Mouse (Mus musculus) heart, embryonic 11.5 days (tissue): Measurements from ENCODE around the gene Car10. TPM values are rescaled to one million over a fixed set of nuclear protein-coding genes. Genes with fewer than 3 reads are reported as not detected.

Experiments used
- ATAC-seq: fragments of 200-750 bp; cut with Nextera tagmentation; replicated peaks from 2 replicates; pipeline ENCODE4 v1.8.0; 2017; ENCODE audit warnings: moderate library complexity; ENCODE audit not compliant: insufficient number of reproducible peaks, low FRiP score, low TSS enrichment
- H3K27ac ChIP-seq: fragments of 300-500 bp; sonication (generic); 2 replicates; pipeline ENCODE4 v1.5.1; 2014; ENCODE audit warnings: mild to moderate bottlenecking, low read depth, low read length
- H3K27me3 ChIP-seq: fragments of 300-500 bp; sonication (generic); 2 replicates; pipeline ENCODE4 v1.6.1; 2014; ENCODE audit warnings: mild to moderate bottlenecking, low read length, mixed read lengths; ENCODE audit not compliant: control insufficient read depth, insufficient read depth
- H3K36me3 ChIP-seq: fragments of 300-500 bp; sonication (generic); 2 replicates; pipeline ENCODE4 v1.6.1; 2014; ENCODE audit warnings: mild to moderate bottlenecking, low read length, moderate library complexity, mixed read lengths; ENCODE audit not compliant: control insufficient read depth, insufficient read depth
- H3K4me1 ChIP-seq: fragments of 300-500 bp; sonication (generic); 2 replicates; pipeline ENCODE4 v1.6.1; 2014; ENCODE audit warnings: low read length; ENCODE audit not compliant: control insufficient read depth, insufficient read depth
- H3K4me2 ChIP-seq: fragments of 300-500 bp; sonication (generic); 2 replicates; pipeline ENCODE4 v1.6.1; 2014; ENCODE audit warnings: mild to moderate bottlenecking, moderate library complexity
- H3K4me3 ChIP-seq: fragments of 300-500 bp; sonication (generic); 2 replicates; pipeline ENCODE4 v1.5.1; 2014; ENCODE audit warnings: low read depth, low read length
- H3K9ac ChIP-seq: fragments of 300-500 bp; sonication (generic); 2 replicates; pipeline ENCODE4 v1.6.1; 2014; ENCODE audit warnings: mild to moderate bottlenecking, low read depth, low read length, moderate library complexity
- H3K9me3 ChIP-seq: fragments of 300-500 bp; sonication (generic); replicated peaks from 2 replicates; pipeline ENCODE4 v1.6.1; 2016; ENCODE audit warnings: low read length; ENCODE audit not compliant: control insufficient read depth
- WGBS: fragments of 180-500 bp; shearing (Covaris S2); extraction: QIAGEN DNeasy Blood & Tissue Kit; methylation state at CpG from one replicate; pipeline ENCODE4 v1.1.7; 2014; ENCODE audit not compliant: insufficient replicate concordance; 5-methylcytosine and 5-hydroxymethylcytosine counted together
- polyA plus RNA-seq: library from polyadenylated mRNA; unstranded; fragments of >200 nt; fragmentation: Nextera tagmentation; extraction: Ambion mirVana; gene quantifications from 2 replicates; pipeline ENCODE4 v1.2.1, GENCODE M21; 2014

Gene Car10
- polyA plus RNA-seq, 1 experiment from 2014 or later, result 0.44 TPM

DNA sequence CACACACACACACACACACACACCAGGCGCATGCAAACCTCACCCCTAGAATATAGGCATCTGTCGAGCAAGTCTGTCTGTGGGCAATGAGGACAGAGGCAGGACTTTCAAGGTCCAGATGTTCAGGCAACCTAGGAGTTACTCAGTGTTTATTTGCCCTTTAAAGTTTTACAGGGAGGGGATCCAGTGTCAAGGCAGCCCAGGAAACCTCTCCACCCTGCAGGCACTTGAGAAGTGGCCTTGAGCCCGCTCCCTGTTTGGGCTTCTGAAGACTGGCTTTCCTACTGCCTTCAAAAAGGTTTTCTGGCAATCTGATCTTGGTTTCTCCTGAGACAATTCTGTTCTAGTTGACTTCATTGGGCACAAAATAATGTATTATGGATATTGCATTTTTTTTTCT is 428.1 kb downstream of the Car10 start:
- H3K4me1 ChIP-seq, result no peaks in the 10 kb centered on the region
- H3K9ac ChIP-seq, result no peak overlapping the region
- H3K4me2 ChIP-seq, result no peak overlapping the region
- no peaks in the 10 kb centered on the region for H3K9me3 ChIP-seq
- no peak for ATAC-seq
- 82% methylated on average over 3 of the region's 3 CpGs for WGBS
- no peaks in the 10 kb centered on the region for H3K36me3 ChIP-seq
- no peak overlapping the region for H3K4me3 ChIP-seq
- no peaks in the 10 kb centered on the region for H3K27me3 ChIP-seq
- H3K27ac ChIP-seq, result no peak overlapping the region

DNA sequence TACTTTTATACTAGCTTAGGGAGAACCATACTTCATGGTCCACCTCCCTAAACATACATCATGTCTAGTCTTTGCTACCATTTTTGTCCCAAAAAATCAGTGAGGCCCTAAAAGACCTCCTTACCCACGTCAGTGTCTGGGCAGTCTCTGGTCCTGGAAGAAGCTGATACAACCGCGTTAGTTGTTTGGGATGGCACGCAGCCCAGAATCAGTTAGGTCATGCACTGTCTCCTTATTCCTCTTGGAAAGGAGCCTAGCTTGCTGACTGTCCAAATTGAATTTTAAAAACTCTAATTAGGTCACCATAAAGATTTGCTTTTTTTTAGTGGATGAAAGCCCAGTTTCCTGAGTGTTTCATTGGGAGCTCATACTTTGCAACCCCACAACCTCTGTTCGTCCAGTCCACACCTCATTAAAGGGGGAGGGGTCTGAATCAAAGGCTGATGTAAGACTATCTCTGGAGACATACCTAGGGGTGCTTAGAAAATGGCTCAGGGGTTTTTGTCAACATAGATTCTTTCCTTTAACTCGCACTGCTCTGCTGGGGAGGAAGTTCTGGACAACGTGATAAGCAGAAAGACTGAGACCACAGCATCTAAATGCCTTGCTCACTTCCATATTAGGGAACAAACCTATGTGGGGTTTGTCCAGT is 433.3 kb downstream of the Car10 start:
- H3K27me3 ChIP-seq, result no peaks in the 10 kb centered on the region
- H3K36me3 ChIP-seq, result no peaks in the 10 kb centered on the region
- no peaks in the 10 kb centered on the region for H3K4me1 ChIP-seq
- peak; percentile 62 for ATAC-seq
- 38% methylated on average over 7 of the region's 7 CpGs for WGBS
- no peak overlapping the region for H3K9ac ChIP-seq
- H3K9me3 ChIP-seq, result no peaks in the 10 kb centered on the region
- no peak overlapping the region for H3K4me3 ChIP-seq
- no peak overlapping the region for H3K4me2 ChIP-seq
- H3K27ac ChIP-seq, result no peak overlapping the region

GRCm38 (mm10) chr11:93536244-93536643 is 438.4 kb downstream of the Car10 start:
- no peak overlapping the region for H3K27ac ChIP-seq
- H3K27me3 ChIP-seq, result no peaks in the 10 kb centered on the region
- ATAC-seq, result no peak
- no peaks in the 10 kb centered on the region for H3K4me1 ChIP-seq
- no peak overlapping the region for H3K4me2 ChIP-seq
- no peak overlapping the region for H3K4me3 ChIP-seq
- 70% methylated on average over 6 of the region's 6 CpGs for WGBS
- H3K36me3 ChIP-seq, result no peaks in the 10 kb centered on the region
- H3K9ac ChIP-seq, result no peak overlapping the region
- H3K9me3 ChIP-seq, result no peaks in the 10 kb centered on the region

- no peak overlapping the region for H3K4me2 ChIP-seq
- no peak overlapping the region for H3K27ac ChIP-seq
- WGBS, result 51% methylated on average over 5 of the region's 5 CpGs
- no peak overlapping the region for H3K4me3 ChIP-seq
- no peak for ATAC-seq
- H3K9me3 ChIP-seq, result no peaks in the 10 kb centered on the region
- no peaks in the 10 kb centered on the region for H3K4me1 ChIP-seq
- H3K27me3 ChIP-seq, result no peaks in the 10 kb centered on the region
- H3K36me3 ChIP-seq, result no peaks in the 10 kb centered on the region
- H3K9ac ChIP-seq, result no peak overlapping the region
These were observed 451.1 kb downstream of the Car10 start for GRCm38 (mm10) chr11:93548904-93549303.

DNA sequence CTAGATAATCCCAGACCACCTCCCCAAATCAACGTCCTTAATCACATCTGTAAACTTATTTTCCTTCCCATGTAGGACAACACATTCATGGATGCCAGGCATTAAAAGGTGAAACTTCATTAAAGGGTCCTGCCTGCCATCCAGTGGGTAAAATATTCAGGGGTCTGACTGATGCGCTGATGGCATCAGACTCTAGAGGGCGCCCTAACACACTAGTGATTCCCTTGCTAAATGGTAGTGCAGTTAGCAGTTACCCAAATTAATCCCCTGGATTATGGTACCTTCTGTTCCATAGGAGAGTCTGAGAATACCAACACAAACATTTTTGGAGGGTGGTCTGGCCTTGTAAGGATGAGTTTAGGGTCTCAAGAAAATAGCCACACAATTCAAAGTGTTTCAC is 453.1 kb downstream of the Car10 start:
- Histone ChIP-seq H3K27ac (no peak overlapping the region), H3K4me2 (no peak overlapping the region), H3K4me1 (no peaks in the 10 kb centered on the region), H3K9ac (no peak overlapping the region), H3K4me3 (no peak overlapping the region), H3K36me3 (no peaks in the 10 kb centered on the region), H3K27me3 (no peaks in the 10 kb centered on the region), H3K9me3 (no peaks in the 10 kb centered on the region)
- ATAC-seq, result no peak
- 4% methylated on average over 3 of the region's 3 CpGs for WGBS

DNA sequence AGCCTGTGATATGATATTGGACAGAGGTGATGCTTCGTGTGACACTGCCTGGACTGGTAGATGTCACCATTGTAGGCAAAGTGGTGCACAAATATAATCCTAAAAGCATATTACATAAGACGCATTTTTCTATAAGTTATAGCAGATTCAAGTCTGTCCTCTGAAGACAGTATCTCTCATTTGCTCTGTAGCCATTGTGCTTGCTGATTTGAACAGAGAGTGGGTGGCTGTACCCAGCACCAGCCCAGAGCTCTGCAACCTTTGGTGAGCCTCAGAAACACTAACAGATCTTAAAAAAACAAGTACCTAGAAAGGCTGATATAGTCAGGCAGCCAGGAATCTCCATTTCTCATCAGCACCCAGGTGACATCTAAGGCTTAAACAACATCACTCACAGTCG is 461.3 kb downstream of the Car10 start:
- 81% methylated on average over 3 of the region's 3 CpGs for WGBS
- Histone ChIP-seq H3K27ac (no peak overlapping the region), H3K4me2 (no peak overlapping the region), H3K4me3 (no peak overlapping the region), H3K27me3 (no peaks in the 10 kb centered on the region), H3K36me3 (no peaks in the 10 kb centered on the region), H3K9ac (no peak overlapping the region), H3K4me1 (0 out of 2 replicates have a peak, but pooled peaks cover 5% of the 10 kb centered on the region), H3K9me3 (no peaks in the 10 kb centered on the region)
- no peak for ATAC-seq

GRCm38 (mm10) chr11:93560570-93560969 is 462.7 kb downstream of the Car10 start:
- ATAC-seq, result no peak
- H3K27ac ChIP-seq, result no peak overlapping the region
- H3K9me3 ChIP-seq, result no peaks in the 10 kb centered on the region
- 0 out of 2 replicates have a peak, but pooled peaks cover 5% of the 10 kb centered on the region for H3K4me1 ChIP-seq
- no peak overlapping the region for H3K9ac ChIP-seq
- no peaks in the 10 kb centered on the region for H3K36me3 ChIP-seq
- WGBS, result 81% methylated on average over 7 of the region's 7 CpGs
- no peaks in the 10 kb centered on the region for H3K27me3 ChIP-seq
- no peak overlapping the region for H3K4me3 ChIP-seq
- H3K4me2 ChIP-seq, result no peak overlapping the region

DNA sequence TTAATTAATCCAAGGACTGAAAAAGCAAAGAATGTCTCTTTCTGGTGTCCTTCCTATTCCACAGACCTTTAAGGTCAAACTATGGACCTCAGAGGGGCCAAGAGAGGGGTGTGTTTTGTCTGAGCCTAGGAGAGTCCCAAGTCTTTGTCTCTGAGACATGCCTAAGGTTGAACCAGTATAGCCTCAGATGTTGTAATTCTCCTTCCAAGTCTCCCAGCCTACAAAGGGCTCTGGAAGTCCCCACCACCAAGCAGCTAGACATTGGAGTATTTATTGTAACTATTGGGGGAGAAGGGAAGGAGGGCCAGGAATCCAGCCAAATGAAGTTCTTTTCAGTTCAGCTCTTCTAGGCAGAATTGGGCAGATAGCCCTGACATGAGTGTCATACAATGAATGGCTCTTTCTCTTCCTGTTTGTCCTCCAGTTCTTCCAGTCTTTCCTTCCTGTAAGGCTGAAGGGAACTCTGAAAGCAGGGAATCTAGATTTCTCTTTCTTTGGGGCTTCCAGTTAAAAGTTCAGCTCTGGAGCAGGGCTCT is 464.6 kb downstream of the Car10 start:
- ATAC-seq, result no peak
- Histone ChIP-seq H3K9me3 (no peaks in the 10 kb centered on the region), H3K4me1 (0 out of 2 replicates have a peak, but pooled peaks cover 5% of the 10 kb centered on the region), H3K27me3 (no peaks in the 10 kb centered on the region), H3K4me2 (no peak overlapping the region), H3K4me3 (no peak overlapping the region), H3K36me3 (no peaks in the 10 kb centered on the region), H3K27ac (no peak overlapping the region), H3K9ac (no peak overlapping the region)

DNA sequence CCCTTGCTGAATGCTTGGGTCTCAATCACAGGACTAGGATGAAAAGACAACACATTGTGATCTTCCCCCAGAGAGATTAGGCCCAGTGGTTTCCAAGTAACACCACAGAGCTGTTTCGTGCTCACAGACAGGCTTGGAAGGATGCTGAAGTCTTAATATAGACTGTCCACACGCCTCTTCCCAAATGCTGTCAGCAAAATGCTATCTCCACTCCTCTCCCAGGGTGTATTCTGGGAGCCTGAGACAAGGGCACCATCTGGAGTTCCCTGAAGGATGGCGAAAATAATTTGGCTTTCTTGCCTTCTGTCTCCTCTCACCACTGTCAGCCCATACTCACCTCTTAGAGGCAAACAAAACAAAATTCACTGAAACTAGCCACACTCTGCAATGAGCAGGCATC is 467.9 kb downstream of the Car10 start:
- Histone ChIP-seq H3K9ac (no peak overlapping the region), H3K9me3 (no peaks in the 10 kb centered on the region), H3K4me2 (no peak overlapping the region), H3K4me3 (no peak overlapping the region), H3K27ac (no peak overlapping the region), H3K36me3 (no peaks in the 10 kb centered on the region), H3K4me1 (0 out of 2 replicates have a peak, but pooled peaks cover 5% of the 10 kb centered on the region), H3K27me3 (no peaks in the 10 kb centered on the region)
- WGBS, result 55% methylated on average over 3 of the region's 3 CpGs
- no peak for ATAC-seq
